Mouse (Mus musculus) hindbrain, embryonic 11.5 days (tissue): ENCODE measurements around the gene Gm20388. TPM values are rescaled to one million over a fixed set of nuclear protein-coding genes. Genes with fewer than 3 reads are reported as not detected.

ENCODE experiments used
- ATAC-seq: fragments of 200-750 bp; cut with Nextera tagmentation; 2 replicates; pipeline ENCODE4 v1.8.0; 2017; ENCODE audit warnings: mild to moderate bottlenecking, moderate TSS enrichment, moderate library complexity; ENCODE audit not compliant: low FRiP score
- DNase-seq: peaks from one replicate; pipeline ENCODE4 v3.0.0-alpha.2; 2015; ENCODE audit warnings: low spot score
- H3K27ac ChIP-seq: fragments of 300-500 bp; sonication (generic); 2 replicates; pipeline ENCODE4 v1.5.1; 2014; ENCODE audit warnings: mild to moderate bottlenecking, low read depth, low read length
- H3K27me3 ChIP-seq: fragments of 300-500 bp; sonication (generic); 2 replicates; pipeline ENCODE4 v1.6.1; 2014; ENCODE audit warnings: mild to moderate bottlenecking, low read length, moderate library complexity, mixed read lengths; ENCODE audit not compliant: control insufficient read depth, insufficient read depth
- H3K36me3 ChIP-seq: fragments of 300-500 bp; sonication (generic); 2 replicates; pipeline ENCODE4 v1.6.1; 2014; ENCODE audit warnings: mild to moderate bottlenecking, low read length, moderate library complexity, mixed read lengths; ENCODE audit not compliant: control insufficient read depth, insufficient read depth
- H3K4me1 ChIP-seq: fragments of 300-500 bp; sonication (generic); replicated peaks from 2 replicates; pipeline ENCODE4 v1.6.1; 2014; ENCODE audit warnings: low read length, mixed read lengths; ENCODE audit not compliant: control insufficient read depth, insufficient read depth
- H3K4me2 ChIP-seq: fragments of 300-500 bp; sonication (generic); replicated peaks from 2 replicates; pipeline ENCODE4 v1.6.1; 2014; ENCODE audit warnings: mild to moderate bottlenecking, low read depth, low read length
- H3K4me3 ChIP-seq: fragments of 300-500 bp; sonication (generic); 2 replicates; pipeline ENCODE4 v1.5.1; 2014; ENCODE audit warnings: low read depth, low read length
- H3K9ac ChIP-seq: fragments of 300-500 bp; sonication (generic); 2 replicates; pipeline ENCODE4 v1.6.1; 2014; ENCODE audit warnings: low read depth, low read length
- H3K9me3 ChIP-seq: fragments of 300-500 bp; sonication (generic); 2 replicates; pipeline ENCODE4 v1.6.1; 2016; ENCODE audit warnings: low read length; ENCODE audit not compliant: control insufficient read depth
- WGBS: fragments of 180-500 bp; shearing (Covaris S2); extraction: QIAGEN DNeasy Blood & Tissue Kit; methylation state at CpG from one replicate; pipeline ENCODE4 v1.1.7; 2014; 5-methylcytosine and 5-hydroxymethylcytosine counted together
- polyA plus RNA-seq: library from polyadenylated mRNA; unstranded; fragments of >200 nt; fragmentation: Nextera tagmentation; extraction: Ambion mirVana; gene quantifications from 2 replicates; pipeline ENCODE4 v1.2.1, GENCODE M21; 2014

The Gm20388 gene
- polyA plus RNA-seq, 1 experiment from 2014 or later = 11.8 TPM

GRCm38 (mm10) chr8:120263879-120264278 is 353.2 kb downstream of the Gm20388 start:
- WGBS = 85% methylated on average over 5 of the region's 5 CpGs
- no peak overlapping the region for H3K4me3 ChIP-seq
- no peaks in the 10 kb centered on the region for H3K9me3 ChIP-seq
- no peaks in the 10 kb centered on the region for H3K36me3 ChIP-seq
- no peak overlapping the region for H3K27ac ChIP-seq
- peaks cover 26% of the 10 kb centered on the region for H3K4me1 ChIP-seq
- no peak for DNase-seq
- H3K4me2 ChIP-seq = no peak overlapping the region
- no peak for ATAC-seq
- no peaks in the 10 kb centered on the region for H3K27me3 ChIP-seq
- no peak overlapping the region for H3K9ac ChIP-seq

- Histone ChIP-seq H3K4me1 (peaks cover 27% of the 10 kb centered on the region), H3K9me3 (no peaks in the 10 kb centered on the region), H3K27ac (peak overlapping the region; percentile 82), H3K36me3 (no peaks in the 10 kb centered on the region), H3K4me3 (no peak overlapping the region), H3K4me2 (peak overlapping the region; percentile 24; the same call in 1 of the 2 replicates), H3K9ac (peak overlapping the region; percentile 38; the same call in 1 of the 2 replicates), H3K27me3 (no peaks in the 10 kb centered on the region)
- whole genome bisulfite sequencing = 39% methylated on average over 13 of the region's 13 CpGs
- ATAC-seq = no peak
- no peak for DNase-seq
These were observed 353.8 kb downstream of the Gm20388 start for GRCm38 (mm10) chr8:120264388-120264943.

GRCm38 (mm10) chr8:120264944-120265453 is 354.4 kb downstream of the Gm20388 start:
- H3K36me3 ChIP-seq = no peaks in the 10 kb centered on the region
- H3K9ac ChIP-seq = peak overlapping the region; percentile 38; the same call in 1 of the 2 replicates
- peak overlapping the region; percentile 24; the same call in 1 of the 2 replicates for H3K4me2 ChIP-seq
- peaks cover 27% of the 10 kb centered on the region for H3K4me1 ChIP-seq
- 4% methylated on average over 16 of the region's 16 CpGs for WGBS
- no peak overlapping the region for H3K4me3 ChIP-seq
- peak; percentile 69 for ATAC-seq
- peak overlapping the region; percentile 82 for H3K27ac ChIP-seq
- no peaks in the 10 kb centered on the region for H3K9me3 ChIP-seq
- DNase-seq = peak; percentile 72
- no peaks in the 10 kb centered on the region for H3K27me3 ChIP-seq

GRCm38 (mm10) chr8:120265471-120265870 is 354.8 kb downstream of the Gm20388 start:
- H3K9me3 ChIP-seq = no peaks in the 10 kb centered on the region
- DNase-seq (peak; percentile 62), ATAC-seq (peak; percentile 60; the same call in 1 of the 2 replicates)
- peak overlapping the region; percentile 82 for H3K27ac ChIP-seq
- peak overlapping the region; percentile 38; the same call in 1 of the 2 replicates for H3K9ac ChIP-seq
- H3K4me3 ChIP-seq = no peak overlapping the region
- no peaks in the 10 kb centered on the region for H3K36me3 ChIP-seq
- WGBS = 4% methylated on average over 3 of the region's 4 CpGs
- H3K4me1 ChIP-seq = peaks cover 27% of the 10 kb centered on the region
- H3K4me2 ChIP-seq = no peak overlapping the region
- H3K27me3 ChIP-seq = no peaks in the 10 kb centered on the region

GRCm38 (mm10) chr8:120268541-120268980 is 357.9 kb downstream of the Gm20388 start:
- DNase-seq = no peak
- Histone ChIP-seq H3K4me1 (peaks cover 24% of the 10 kb centered on the region), H3K4me3 (no peak overlapping the region), H3K27me3 (no peaks in the 10 kb centered on the region), H3K9me3 (no peaks in the 10 kb centered on the region), H3K9ac (no peak overlapping the region), H3K4me2 (no peak overlapping the region), H3K36me3 (no peaks in the 10 kb centered on the region), H3K27ac (0 out of 2 replicates have a peak overlapping the region, but pooled peaks have one; percentile 33)
- no peak for ATAC-seq
- WGBS = 77% methylated on average over 19 of the region's 19 CpGs

- no peak overlapping the region for H3K4me2 ChIP-seq
- no peaks in the 10 kb centered on the region for H3K27me3 ChIP-seq
- H3K4me3 ChIP-seq = no peak overlapping the region
- DNase-seq (no peak), ATAC-seq (no peak)
- no peak overlapping the region for H3K9ac ChIP-seq
- WGBS = 76% methylated on average over 13 of the region's 13 CpGs
- H3K4me1 ChIP-seq = peaks cover 16% of the 10 kb centered on the region
- no peaks in the 10 kb centered on the region for H3K36me3 ChIP-seq
- H3K27ac ChIP-seq = no peak overlapping the region
- no peaks in the 10 kb centered on the region for H3K9me3 ChIP-seq
These were observed 359.8 kb downstream of the Gm20388 start for GRCm38 (mm10) chr8:120270449-120270848.

GRCm38 (mm10) chr8:120273430-120273829 is 362.8 kb downstream of the Gm20388 start:
- DNase-seq (no peak), ATAC-seq (no peak)
- H3K4me2 ChIP-seq = no peak overlapping the region
- no peaks in the 10 kb centered on the region for H3K9me3 ChIP-seq
- no peak overlapping the region for H3K27ac ChIP-seq
- H3K9ac ChIP-seq = no peak overlapping the region
- WGBS = 80% methylated on average over 4 of the region's 4 CpGs
- no peak overlapping the region for H3K4me3 ChIP-seq
- H3K4me1 ChIP-seq = peaks cover 23% of the 10 kb centered on the region
- H3K27me3 ChIP-seq = no peaks in the 10 kb centered on the region
- no peaks in the 10 kb centered on the region for H3K36me3 ChIP-seq

GRCm38 (mm10) chr8:120276051-120276890 is 365.6 kb downstream of the Gm20388 start:
- ATAC-seq (peak; percentile 86), DNase-seq (peak; percentile 92)
- Histone ChIP-seq H3K4me2 (peak overlapping the region; percentile 65), H3K27me3 (no peaks in the 10 kb centered on the region; the same call in 1 of the 2 replicates), H3K9me3 (no peaks in the 10 kb centered on the region), H3K9ac (peak overlapping the region; percentile 49), H3K27ac (peak overlapping the region; percentile 92), H3K4me1 (peaks cover 20% of the 10 kb centered on the region), H3K4me3 (peak overlapping the region; percentile 27), H3K36me3 (no peaks in the 10 kb centered on the region)
- under 1% methylated on average over 49 of the region's 49 CpGs for WGBS
